Mouse (Mus musculus): ENCODE data around the gene Spint2.

GRCm38 (mm10) chr7:29247706-29248105 lies 34.0 kb downstream of the Spint2 start:
- TF ChIP-seq CTCF (IDR thresholded peaks at IDR 0.05; ENCODE audit: low read depth), result no peak
- no peak for TF ChIP-seq EP300 (IDR thresholded peaks at IDR 0.05; ENCODE audit: low read depth)
